Mouse (Mus musculus): ENCODE measurements around the gene Pqlc3.

DNA sequence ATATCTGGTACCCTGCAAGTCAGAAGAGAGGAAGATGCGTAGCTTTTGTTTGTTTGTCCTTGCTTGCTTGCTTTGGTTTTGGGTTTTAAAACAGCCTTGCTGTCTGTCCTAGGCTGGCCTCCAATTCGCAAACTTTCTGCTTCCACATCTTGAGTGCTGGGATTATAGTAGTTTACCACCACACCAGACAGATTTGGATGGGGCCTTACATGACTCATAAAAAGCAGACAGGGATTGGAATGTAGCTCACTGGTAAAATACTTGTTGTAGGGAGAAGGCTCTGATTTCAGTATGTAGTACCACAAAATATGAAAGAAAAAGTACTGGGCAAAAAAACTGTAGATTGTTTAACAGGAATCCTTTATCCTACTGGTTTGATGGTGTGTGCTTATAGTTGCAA lies 33.4 kb downstream of the Pqlc3 start:
- TF ChIP-seq EP300 (IDR thresholded peaks at IDR 0.05) (no peak), CTCF (IDR thresholded peaks at IDR 0.05) (no peak)

Data from lung, postnatal 0 days (tissue).